Mouse (Mus musculus) megakaryocyte-erythroid progenitor cell, adult 5-6 weeks (primary cell): Measurements from ENCODE around the gene Aes. TPM values are rescaled to one million over a fixed set of nuclear protein-coding genes. Genes with fewer than 3 reads are reported as not detected.

Experiments used
- ATAC-seq: replicated peaks from 2 replicates; pipeline ENCODE4 v1.8.0; 2016; ENCODE audit warnings: mild to moderate bottlenecking, inconsistent platforms; ENCODE audit not compliant: severe bottlenecking, poor library complexity, low FRiP score, low TSS enrichment
- total RNA-seq, 2 experiments: library from RNA; stranded (forward) in 1 of 2; stranded (reverse) in 1 of 2; fragments of 200-1000, 215-1000 nt in 1 of 2; fragments of >200 nt in 1 of 2; fragmentation: Nextera tagmentation in 1 of 2; gene quantifications; 2 replicates each; pipeline ENCODE4 v1.2.3; 2014 to 2017

The Aes gene
- total RNA-seq, 2 experiments from 2014 or later, result 206 to 209 TPM

- no peak for ATAC-seq
These were observed 53.5 kb downstream of the Aes start for GRCm38 (mm10) chr10:81612779-81613178.

GRCm38 (mm10) chr10:81615486-81615885, 56.2 kb downstream of the Aes start:
- ATAC-seq, result no peak

Other genes with a start within 250 kb of the Aes start
- gene Cactin, start 238.4 kb upstream of the Aes start, total RNA-seq (2014; fragmentation: Nextera tagmentation), result 26.4 and 46.2 TPM in 2 replicates
- gene Cactin, start 238.4 kb upstream of the Aes start, total RNA-seq (2017), result 30.4 and 33.4 TPM in 2 replicates
- gene Tbxa2r, start 230.8 kb upstream of the Aes start, total RNA-seq (2014; fragmentation: Nextera tagmentation), result 0.66 and 2.3 TPM in 2 replicates
- 0.52 TPM in 1 of 2 replicates, not detected in the other for gene Tbxa2r, start 230.8 kb upstream of the Aes start, total RNA-seq (2017)
- not detected in 2 replicates for gene Gipc3, start 216.2 kb upstream of the Aes start, total RNA-seq (2014; fragmentation: Nextera tagmentation)
- gene Gipc3, start 216.2 kb upstream of the Aes start, total RNA-seq (2017), result not detected in 2 replicates
- gene Hmg20b, start 209.0 kb upstream of the Aes start, total RNA-seq (2014; fragmentation: Nextera tagmentation), result 25.7 and 37.6 TPM in 2 replicates
- gene Hmg20b, start 209.0 kb upstream of the Aes start, total RNA-seq (2017), result 44.2 and 61.1 TPM in 2 replicates
- 15.7 and 16.4 TPM in 2 replicates for gene Mfsd12, start 202.0 kb upstream of the Aes start, total RNA-seq (2014; fragmentation: Nextera tagmentation)
- gene Mfsd12, start 202.0 kb upstream of the Aes start, total RNA-seq (2017), result 13.9 and 14.1 TPM in 2 replicates
- gene 4930404N11Rik, start 193.7 kb upstream of the Aes start, total RNA-seq (2014; fragmentation: Nextera tagmentation), result 0.70 TPM in 1 of 2 replicates, not detected in the other
- gene 4930404N11Rik, start 193.7 kb upstream of the Aes start, total RNA-seq (2017), result 1.9 TPM in 1 of 2 replicates, not detected in the other
- 28.5 and 50.0 TPM in 2 replicates for gene Fzr1, start 181.0 kb upstream of the Aes start, total RNA-seq (2014; fragmentation: Nextera tagmentation)
- 12.2 and 14.9 TPM in 2 replicates for gene Fzr1, start 181.0 kb upstream of the Aes start, total RNA-seq (2017)
- gene Dohh, start 175.1 kb upstream of the Aes start, total RNA-seq (2014; fragmentation: Nextera tagmentation), result 12.3 and 31.4 TPM in 2 replicates
- 31.2 and 37.8 TPM in 2 replicates for gene Dohh, start 175.1 kb upstream of the Aes start, total RNA-seq (2017)
- 1.2 and 6.3 TPM in 2 replicates for gene Gm48551, start 175.0 kb upstream of the Aes start, total RNA-seq (2014; fragmentation: Nextera tagmentation)
- 0.11 and 2.6 TPM in 2 replicates for gene Gm48551, start 175.0 kb upstream of the Aes start, total RNA-seq (2017)
- gene Gm48552, start 170.5 kb upstream of the Aes start, total RNA-seq (2014; fragmentation: Nextera tagmentation), result 4.0 TPM in 1 of 2 replicates, not detected in the other
- gene Gm48552, start 170.5 kb upstream of the Aes start, total RNA-seq (2017), result not detected in 2 replicates
- 7.7 and 12.8 TPM in 2 replicates for gene Smim24, start 166.4 kb upstream of the Aes start, total RNA-seq (2014; fragmentation: Nextera tagmentation)
- 7.4 and 7.5 TPM in 2 replicates for gene Smim24, start 166.4 kb upstream of the Aes start, total RNA-seq (2017)
- gene Nfic, start 103.9 kb upstream of the Aes start, total RNA-seq (2014; fragmentation: Nextera tagmentation), result 10.6 and 15.9 TPM in 2 replicates
- gene Nfic, start 103.9 kb upstream of the Aes start, total RNA-seq (2017), result 3.0 and 3.4 TPM in 2 replicates
- 0.32 TPM in 1 of 2 replicates, not detected in the other for gene Celf5, start 76.8 kb upstream of the Aes start, total RNA-seq (2014; fragmentation: Nextera tagmentation)
- 0.38 TPM in 1 of 2 replicates, not detected in the other for gene Celf5, start 76.8 kb upstream of the Aes start, total RNA-seq (2017)
- 91.4 and 117 TPM in 2 replicates for gene Ncln, start 63.1 kb upstream of the Aes start, total RNA-seq (2014; fragmentation: Nextera tagmentation)
- gene Ncln, start 63.1 kb upstream of the Aes start, total RNA-seq (2017), result 42.4 and 71.2 TPM in 2 replicates
- gene S1pr4, start 59.4 kb upstream of the Aes start, total RNA-seq (2014; fragmentation: Nextera tagmentation), result 19.0 and 22.2 TPM in 2 replicates
- gene S1pr4, start 59.4 kb upstream of the Aes start, total RNA-seq (2017), result 17.2 and 18.9 TPM in 2 replicates
- 41.4 and 48.1 TPM in 2 replicates for gene Gna15, start 35.3 kb upstream of the Aes start, total RNA-seq (2014; fragmentation: Nextera tagmentation)
- 42.6 and 45.2 TPM in 2 replicates for gene Gna15, start 35.3 kb upstream of the Aes start, total RNA-seq (2017)
- 13.7 and 22.4 TPM in 2 replicates for gene Gna11, start 14.3 kb upstream of the Aes start, total RNA-seq (2014; fragmentation: Nextera tagmentation)
- 16.0 and 57.4 TPM in 2 replicates for gene Gna11, start 14.3 kb upstream of the Aes start, total RNA-seq (2017)
- gene Tle2, start 15.1 kb downstream of the Aes start, total RNA-seq (2014; fragmentation: Nextera tagmentation), result 4.2 and 5.9 TPM in 2 replicates
- gene Tle2, start 15.1 kb downstream of the Aes start, total RNA-seq (2017), result 0.33 and 0.69 TPM in 2 replicates
- gene Tle6, start 41.6 kb downstream of the Aes start, total RNA-seq (2014; fragmentation: Nextera tagmentation), result 7.9 and 14.3 TPM in 2 replicates
- gene Tle6, start 41.6 kb downstream of the Aes start, total RNA-seq (2017), result 3.5 and 14.3 TPM in 2 replicates
- 3.4 and 4.5 TPM in 2 replicates for gene BC025920, start 46.8 kb downstream of the Aes start, total RNA-seq (2014; fragmentation: Nextera tagmentation)
- gene BC025920, start 46.8 kb downstream of the Aes start, total RNA-seq (2017), result 2.8 and 4.6 TPM in 2 replicates
- 13.7 and 18.3 TPM in 2 replicates for gene Sirt6, start 68.3 kb downstream of the Aes start, total RNA-seq (2014; fragmentation: Nextera tagmentation)
- gene Sirt6, start 68.3 kb downstream of the Aes start, total RNA-seq (2017), result 2.1 and 5.5 TPM in 2 replicates
- gene Ankrd24, start 69.1 kb downstream of the Aes start, total RNA-seq (2014; fragmentation: Nextera tagmentation), result 7.7 and 10.4 TPM in 2 replicates
- 2.1 and 3.0 TPM in 2 replicates for gene Ankrd24, start 69.1 kb downstream of the Aes start, total RNA-seq (2017)
- gene Gm10778, start 89.6 kb downstream of the Aes start, total RNA-seq (2014; fragmentation: Nextera tagmentation), result 4.5 and 4.6 TPM in 2 replicates
- 4.2 and 6.6 TPM in 2 replicates for gene Gm10778, start 89.6 kb downstream of the Aes start, total RNA-seq (2017)
- 3.2 and 7.4 TPM in 2 replicates for gene Zfp433, start 145.3 kb downstream of the Aes start, total RNA-seq (2014; fragmentation: Nextera tagmentation)
- 16.8 and 19.8 TPM in 2 replicates for gene Zfp433, start 145.3 kb downstream of the Aes start, total RNA-seq (2017)
- gene Gm3055, start 211.7 kb downstream of the Aes start, total RNA-seq (2014; fragmentation: Nextera tagmentation), result 1.6 and 3.9 TPM in 2 replicates
- 2.4 and 3.0 TPM in 2 replicates for gene Gm3055, start 211.7 kb downstream of the Aes start, total RNA-seq (2017)